Mouse (Mus musculus): Measurements from ENCODE around the gene B4galnt1. TPM values are rescaled to one million over a fixed set of nuclear protein-coding genes. Genes with fewer than 3 reads are reported as not detected.
"Not testable (repeated sequence)": the region's sequence is repeated elsewhere in the genome, so short reads cannot be mapped to it uniquely, and the experiment has no call there.

The B4galnt1 gene
- polyA plus RNA-seq, 1 experiment from 2014 or later, result 7.8 TPM

DNA sequence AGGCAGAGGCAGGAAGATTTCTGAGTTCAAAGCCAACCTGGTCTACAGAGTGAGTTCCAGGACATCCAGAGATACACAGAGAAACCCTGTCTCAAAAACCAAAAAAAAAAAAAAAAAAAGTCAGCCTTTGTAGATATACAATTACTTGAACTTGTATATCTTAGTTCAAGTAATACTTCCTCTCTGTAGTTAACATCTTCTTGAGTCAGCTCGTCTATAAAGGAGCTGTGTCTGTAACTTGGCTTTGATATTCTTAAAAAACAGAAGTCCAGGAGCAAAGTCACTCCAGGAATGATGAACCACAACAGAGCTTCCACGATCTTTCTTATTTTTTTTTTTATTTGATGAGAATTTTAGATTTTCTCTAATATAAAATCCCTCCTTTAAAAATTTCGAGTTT lies 4.3 kb upstream of the B4galnt1 start:
- no peak for ATAC-seq (replicated peaks; ENCODE audit: low FRiP score)
- peaks cover 4% of the 10 kb centered on the region for H3K27me3 ChIP-seq (ENCODE audit: control insufficient read depth, insufficient read depth, low read length)
- WGBS, result 76% methylated on average over 3 of the region's 3 CpGs

GRCm38 (mm10) chr10:127162771-127163261 lies 2.2 kb upstream of the B4galnt1 start:
- H3K36me3 ChIP-seq (ENCODE audit: control insufficient read depth, insufficient read depth, low read length); H3K9ac ChIP-seq (ENCODE audit: low read length); DNase-seq (ENCODE audit: low spot score); ATAC-seq (replicated peaks; ENCODE audit: low FRiP score); H3K4me3 ChIP-seq (ENCODE audit: low read depth, low read length); H3K9me3 ChIP-seq (ENCODE audit: control insufficient read depth, low read length); H3K27ac ChIP-seq (ENCODE audit: low read depth, low read length); H3K4me2 ChIP-seq (ENCODE audit: low read depth, low read length, severe bottlenecking): not testable (repeated sequence)
- WGBS, result 68% methylated on average over 7 of the region's 7 CpGs
- H3K4me1 ChIP-seq (replicated peaks; ENCODE audit: control insufficient read depth, insufficient read depth, low read length), result peaks cover 11% of the 10 kb centered on the region; the same call in 1 of the 2 replicates
- peaks cover 25% of the 10 kb centered on the region for H3K27me3 ChIP-seq (ENCODE audit: control insufficient read depth, insufficient read depth, low read length)

More for the DNA sequence above, 4.3 kb upstream of the B4galnt1 start:
- Histone ChIP-seq H3K9ac (ENCODE audit: low read length) (no peak overlapping the region), H3K4me3 (ENCODE audit: low read depth, low read length) (no peak overlapping the region), H3K27ac (ENCODE audit: low read depth, low read length) (no peak overlapping the region), H3K4me2 (ENCODE audit: low read depth, low read length, severe bottlenecking) (no peak overlapping the region), H3K4me1 (replicated peaks; ENCODE audit: control insufficient read depth, insufficient read depth, low read length) (peaks cover 6% of the 10 kb centered on the region; the same call in 1 of the 2 replicates), H3K36me3 (ENCODE audit: control insufficient read depth, insufficient read depth, low read length) (no peaks in the 10 kb centered on the region), H3K9me3 (ENCODE audit: control insufficient read depth, low read length) (no peaks in the 10 kb centered on the region)
- no peak for DNase-seq (ENCODE audit: low spot score)

DNA sequence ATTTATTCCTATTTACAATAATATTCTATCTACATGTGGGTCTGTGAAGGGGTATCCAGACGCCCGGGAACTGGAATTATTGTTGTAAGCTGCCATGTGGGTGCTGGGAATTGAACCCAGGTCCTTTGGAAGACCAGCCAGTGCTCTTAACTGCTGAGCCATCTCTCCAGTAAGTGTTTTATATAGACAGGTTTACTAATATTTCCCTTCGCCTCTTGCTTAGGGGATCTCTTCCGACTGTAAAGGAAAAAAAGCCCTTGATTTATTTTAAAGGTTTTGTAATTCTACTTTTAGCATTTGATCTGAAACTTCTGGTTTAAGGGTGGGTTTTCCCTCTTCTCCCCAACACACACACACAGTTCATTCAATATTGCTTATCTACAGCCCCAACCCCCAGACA lies 835 bp upstream of the B4galnt1 start:
- Histone ChIP-seq H3K9me3 (ENCODE audit: control insufficient read depth, low read length) (no peaks in the 10 kb centered on the region), H3K4me3 (ENCODE audit: low read depth, low read length) (no peak overlapping the region; the same call in 1 of the 2 replicates)
- ATAC-seq (replicated peaks; ENCODE audit: low FRiP score), result no peak

DNA sequence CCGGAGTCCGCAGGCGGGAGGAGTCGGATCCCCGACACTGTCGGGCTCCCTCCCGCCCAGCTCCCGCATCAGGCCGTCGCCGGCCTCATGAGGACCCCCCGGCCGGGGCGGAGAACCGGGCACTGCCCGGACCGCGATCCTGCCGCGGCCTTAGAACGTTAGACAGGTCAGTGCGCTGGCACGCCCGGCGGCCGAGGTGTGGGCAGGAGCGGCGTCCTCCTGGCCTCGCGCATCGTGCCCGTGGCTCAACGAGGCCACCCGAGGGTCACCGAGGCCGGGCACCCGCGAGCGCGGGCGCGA lies 279 bp downstream of the B4galnt1 start:
- peak; percentile 64 for ATAC-seq (replicated peaks; ENCODE audit: low FRiP score)
- Histone ChIP-seq H3K9me3 (ENCODE audit: control insufficient read depth, low read length) (no peaks in the 10 kb centered on the region), H3K27ac (ENCODE audit: low read depth, low read length) (no peak overlapping the region), H3K9ac (ENCODE audit: low read length) (peak overlapping the region; percentile 68), H3K4me3 (ENCODE audit: low read depth, low read length) (peak overlapping the region; percentile 53), H3K36me3 (ENCODE audit: control insufficient read depth, insufficient read depth, low read length) (no peaks in the 10 kb centered on the region), H3K27me3 (ENCODE audit: control insufficient read depth, insufficient read depth, low read length) (peaks cover 42% of the 10 kb centered on the region), H3K4me2 (ENCODE audit: low read depth, low read length, severe bottlenecking) (peak overlapping the region; percentile 97), H3K4me1 (replicated peaks; ENCODE audit: control insufficient read depth, insufficient read depth, low read length) (peaks cover 16% of the 10 kb centered on the region; the same call in 1 of the 2 replicates)
- WGBS, result 0% methylated on average over 42 of the region's 42 CpGs
- no peak for DNase-seq (ENCODE audit: low spot score)

More for the DNA sequence above, 835 bp upstream of the B4galnt1 start:
- H3K4me1 ChIP-seq (replicated peaks; ENCODE audit: control insufficient read depth, insufficient read depth, low read length), result peaks cover 11% of the 10 kb centered on the region; the same call in 1 of the 2 replicates
- no peak for DNase-seq (ENCODE audit: low spot score)
- H3K4me2 ChIP-seq (ENCODE audit: low read depth, low read length, severe bottlenecking), result no peak overlapping the region; the same call in 1 of the 2 replicates
- peaks cover 30% of the 10 kb centered on the region for H3K27me3 ChIP-seq (ENCODE audit: control insufficient read depth, insufficient read depth, low read length)
- no peak overlapping the region for H3K27ac ChIP-seq (ENCODE audit: low read depth, low read length)
- WGBS, result 95% methylated on average over 4 of the region's 4 CpGs
- no peak overlapping the region for H3K9ac ChIP-seq (ENCODE audit: low read length)
- no peaks in the 10 kb centered on the region for H3K36me3 ChIP-seq (ENCODE audit: control insufficient read depth, insufficient read depth, low read length)

- Histone ChIP-seq H3K9ac (ENCODE audit: low read length) (peak overlapping the region; percentile 68), H3K4me1 (replicated peaks; ENCODE audit: control insufficient read depth, insufficient read depth, low read length) (peaks cover 21% of the 10 kb centered on the region; the same call in 1 of the 2 replicates), H3K4me3 (ENCODE audit: low read depth, low read length) (peak overlapping the region; percentile 53), H3K27me3 (ENCODE audit: control insufficient read depth, insufficient read depth, low read length) (peaks cover 46% of the 10 kb centered on the region), H3K36me3 (ENCODE audit: control insufficient read depth, insufficient read depth, low read length) (no peaks in the 10 kb centered on the region), H3K4me2 (ENCODE audit: low read depth, low read length, severe bottlenecking) (peak overlapping the region; percentile 97), H3K27ac (ENCODE audit: low read depth, low read length) (no peak overlapping the region), H3K9me3 (ENCODE audit: control insufficient read depth, low read length) (no peaks in the 10 kb centered on the region)
- under 1% methylated on average over 53 of the region's 56 CpGs for WGBS
- DNase-seq (ENCODE audit: low spot score) (peak; percentile 77), ATAC-seq (replicated peaks; ENCODE audit: low FRiP score) (peak; percentile 67)
Observed at GRCm38 (mm10) chr10:127165654-127166403, 804 bp downstream of the B4galnt1 start.

DNA sequence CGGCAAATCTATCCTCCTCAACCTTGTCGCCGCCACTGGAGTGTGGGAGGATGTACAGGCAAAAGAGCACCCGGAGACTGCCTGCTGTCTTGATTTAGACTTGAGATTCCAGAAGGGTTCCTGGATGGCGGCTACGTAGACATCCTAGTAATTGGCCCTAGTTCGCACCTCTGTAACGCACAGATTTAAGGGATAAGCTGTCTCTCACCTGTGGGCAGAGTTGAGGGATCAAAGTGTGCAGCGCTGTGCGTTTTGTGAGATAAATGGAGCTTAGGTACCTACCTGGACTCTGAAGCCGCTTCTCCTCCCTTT lies 1.3 kb downstream of the B4galnt1 start:
- no peak for DNase-seq (ENCODE audit: low spot score)

GRCm38 (mm10) chr10:127166771-127167613 lies 2.0 kb downstream of the B4galnt1 start:
- H3K36me3 ChIP-seq (ENCODE audit: control insufficient read depth, insufficient read depth, low read length), result no peaks in the 10 kb centered on the region
- H3K27ac ChIP-seq (ENCODE audit: low read depth, low read length), result no peak overlapping the region
- H3K4me2 ChIP-seq (ENCODE audit: low read depth, low read length, severe bottlenecking), result no peak overlapping the region; the same call in 1 of the 2 replicates
- no peak overlapping the region for H3K9ac ChIP-seq (ENCODE audit: low read length)
- ATAC-seq (replicated peaks; ENCODE audit: low FRiP score) (no peak), DNase-seq (ENCODE audit: low spot score) (no peak)
- 26% methylated on average over 15 of the region's 15 CpGs for WGBS
- H3K4me3 ChIP-seq (ENCODE audit: low read depth, low read length), result peak overlapping the region; percentile 53
- H3K27me3 ChIP-seq (ENCODE audit: control insufficient read depth, insufficient read depth, low read length), result peaks cover 53% of the 10 kb centered on the region
- peaks cover 22% of the 10 kb centered on the region; the same call in 1 of the 2 replicates for H3K4me1 ChIP-seq (replicated peaks; ENCODE audit: control insufficient read depth, insufficient read depth, low read length)
- H3K9me3 ChIP-seq (ENCODE audit: control insufficient read depth, low read length), result no peaks in the 10 kb centered on the region

More for the DNA sequence above, 1.3 kb downstream of the B4galnt1 start:
- peak overlapping the region; percentile 97 for H3K4me2 ChIP-seq (ENCODE audit: low read depth, low read length, severe bottlenecking)
- no peaks in the 10 kb centered on the region for H3K9me3 ChIP-seq (ENCODE audit: control insufficient read depth, low read length)
- H3K27ac ChIP-seq (ENCODE audit: low read depth, low read length), result no peak overlapping the region
- no peaks in the 10 kb centered on the region for H3K36me3 ChIP-seq (ENCODE audit: control insufficient read depth, insufficient read depth, low read length)
- no peak for ATAC-seq (replicated peaks; ENCODE audit: low FRiP score)
- H3K4me1 ChIP-seq (replicated peaks; ENCODE audit: control insufficient read depth, insufficient read depth, low read length), result peaks cover 22% of the 10 kb centered on the region; the same call in 1 of the 2 replicates
- H3K9ac ChIP-seq (ENCODE audit: low read length), result peak overlapping the region; percentile 68
- WGBS, result 2% methylated on average over 11 of the region's 11 CpGs
- peaks cover 50% of the 10 kb centered on the region for H3K27me3 ChIP-seq (ENCODE audit: control insufficient read depth, insufficient read depth, low read length)
- H3K4me3 ChIP-seq (ENCODE audit: low read depth, low read length), result peak overlapping the region; percentile 53

DNA sequence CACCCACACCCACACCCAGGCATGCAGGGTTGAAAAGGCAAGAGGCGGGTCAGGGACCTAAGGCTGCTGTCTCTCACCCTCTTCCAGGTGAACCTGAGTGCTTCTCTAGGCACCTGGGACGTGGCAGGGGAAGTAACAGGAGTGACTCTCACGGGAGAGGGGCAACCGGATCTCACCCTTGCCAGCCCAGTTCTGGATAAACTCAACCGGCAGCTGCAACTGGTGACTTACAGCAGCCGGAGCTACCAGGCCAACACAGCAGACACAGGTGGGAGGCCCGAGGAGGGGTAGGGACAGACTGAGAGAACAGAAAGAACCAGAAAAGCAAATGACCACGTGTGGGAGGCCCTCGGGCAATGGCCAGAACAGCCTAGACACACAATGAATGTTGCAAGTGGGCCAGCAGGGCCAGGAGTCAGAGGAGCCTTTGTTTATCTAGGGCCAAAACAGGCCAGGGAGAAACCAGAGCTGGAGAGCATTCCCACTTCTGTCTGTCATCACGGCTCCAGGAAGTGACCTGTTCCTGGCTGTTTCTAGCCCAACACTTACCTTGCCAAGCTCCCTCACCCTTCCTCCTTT lies 2.7 kb downstream of the B4galnt1 start:
- H3K27me3 ChIP-seq (ENCODE audit: control insufficient read depth, insufficient read depth, low read length), result peaks cover 53% of the 10 kb centered on the region
- H3K9me3 ChIP-seq (ENCODE audit: control insufficient read depth, low read length), result no peaks in the 10 kb centered on the region
- no peak overlapping the region for H3K4me3 ChIP-seq (ENCODE audit: low read depth, low read length)
- no peaks in the 10 kb centered on the region for H3K36me3 ChIP-seq (ENCODE audit: control insufficient read depth, insufficient read depth, low read length)
- no peak overlapping the region for H3K27ac ChIP-seq (ENCODE audit: low read depth, low read length)
- WGBS, result 54% methylated on average over 10 of the region's 10 CpGs
- DNase-seq (ENCODE audit: low spot score) (no peak), ATAC-seq (replicated peaks; ENCODE audit: low FRiP score) (no peak)
- H3K4me2 ChIP-seq (ENCODE audit: low read depth, low read length, severe bottlenecking), result no peak overlapping the region
- H3K4me1 ChIP-seq (replicated peaks; ENCODE audit: control insufficient read depth, insufficient read depth, low read length), result peaks cover 22% of the 10 kb centered on the region; the same call in 1 of the 2 replicates
- H3K9ac ChIP-seq (ENCODE audit: low read length), result no peak overlapping the region

Measured in forebrain, embryonic 11.5 days (tissue).